Mouse (Mus musculus) hindbrain, embryonic 12.5 days (tissue): ENCODE measurements around the gene Irgc1. TPM values are rescaled to one million over a fixed set of nuclear protein-coding genes. Genes with fewer than 3 reads are reported as not detected.
A peak's percentile ranks its signal among the peaks of the same experiment; 100 is the strongest.
"Not testable (repeated sequence)": the region's sequence is repeated elsewhere in the genome, so short reads cannot be mapped to it uniquely, and the experiment has no call there.

Experiments used
- ATAC-seq: fragments of 200-750 bp; cut with Nextera tagmentation; 2 replicates; pipeline ENCODE4 v1.8.0; 2017; ENCODE audit warnings: moderate TSS enrichment; ENCODE audit not compliant: low FRiP score
- H3K27ac ChIP-seq: fragments of 300-500 bp; sonication (generic); 2 replicates; pipeline ENCODE4 v1.5.1; 2016; ENCODE audit warnings: mild to moderate bottlenecking
- H3K27me3 ChIP-seq: fragments of 300-500 bp; sonication (generic); 2 replicates; pipeline ENCODE4 v1.6.1; 2016; ENCODE audit warnings: mild to moderate bottlenecking
- H3K36me3 ChIP-seq: fragments of 300-500 bp; sonication (generic); 2 replicates; pipeline ENCODE4 v1.6.1; 2016; ENCODE audit warnings: mild to moderate bottlenecking
- H3K4me1 ChIP-seq: fragments of 300-500 bp; sonication (generic); 2 replicates; pipeline ENCODE4 v1.6.1; 2016
- H3K4me2 ChIP-seq: fragments of 300-500 bp; sonication (generic); replicated peaks from 2 replicates; pipeline ENCODE4 v1.6.1; 2016; ENCODE audit warnings: mild to moderate bottlenecking
- H3K4me3 ChIP-seq: fragments of 300-500 bp; sonication (generic); 2 replicates; pipeline ENCODE4 v1.5.1; 2016; ENCODE audit warnings: mild to moderate bottlenecking
- H3K9ac ChIP-seq: fragments of 300-500 bp; sonication (generic); 2 replicates; pipeline ENCODE4 v1.6.1; 2016; ENCODE audit warnings: mild to moderate bottlenecking, moderate library complexity
- H3K9me3 ChIP-seq: fragments of 300-500 bp; sonication (generic); replicated peaks from 2 replicates; pipeline ENCODE4 v1.6.1; 2016; ENCODE audit warnings: mild to moderate bottlenecking
- WGBS: fragments of 180-500 bp; shearing (Covaris S2); methylation state at CpG from one replicate; pipeline ENCODE4 v1.1.7; 2016; 5-methylcytosine and 5-hydroxymethylcytosine counted together
- polyA plus RNA-seq: library from polyadenylated mRNA; unstranded; fragments of >200 nt; fragmentation: Nextera tagmentation; extraction: Ambion mirVana; gene quantifications from 2 replicates; pipeline ENCODE4 v1.2.1, GENCODE M21; 2016

The Irgc1 gene
- polyA plus RNA-seq, 1 experiment from 2014 or later, result not detected

DNA sequence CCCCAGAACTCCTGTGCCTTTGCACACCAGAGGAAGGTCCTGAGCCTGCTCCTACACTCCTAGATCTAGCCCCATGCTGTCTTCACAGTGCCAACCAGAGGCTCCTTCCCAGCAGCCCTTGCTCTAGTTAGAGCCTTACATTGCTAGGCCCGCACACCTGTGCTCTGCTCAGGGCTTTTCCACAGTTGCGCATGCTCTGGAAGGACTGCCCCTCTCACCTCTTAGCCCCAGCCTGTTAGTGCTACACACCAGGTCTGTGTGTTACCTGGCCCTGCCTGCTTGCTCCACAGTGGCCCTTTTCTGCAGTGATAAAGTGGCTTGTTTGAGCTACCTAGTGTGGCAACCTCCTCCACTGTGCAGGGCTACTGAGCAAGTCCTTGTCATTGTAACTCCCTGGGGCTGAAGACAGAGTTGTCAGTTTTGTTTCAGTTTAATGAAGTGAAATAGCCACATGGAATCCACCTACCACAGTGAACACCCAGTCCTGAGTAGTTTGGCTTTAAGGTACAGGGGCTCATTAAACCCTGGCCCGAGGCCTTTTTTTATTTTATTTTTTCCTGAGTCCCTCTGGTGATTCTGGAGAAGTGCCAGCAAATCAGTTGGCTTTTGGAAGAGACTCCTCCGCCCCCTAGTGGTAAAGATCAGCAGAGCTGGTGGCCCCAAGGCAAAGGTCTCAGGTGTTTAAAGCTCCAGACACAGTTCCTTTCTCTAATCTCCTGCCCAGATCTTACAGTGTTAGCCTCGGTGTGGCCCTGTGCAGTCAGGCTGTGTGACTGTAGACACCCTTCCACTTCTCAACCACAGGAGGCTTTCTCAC is 45.4 kb downstream of the Irgc1 start:
- WGBS, result 47% methylated on average over 5 of the region's 5 CpGs
- ATAC-seq, result peak; percentile 67
- no peak overlapping the region for H3K4me3 ChIP-seq
- no peak overlapping the region for H3K4me2 ChIP-seq
- peaks cover 65% of the 10 kb centered on the region for H3K36me3 ChIP-seq
- H3K27me3 ChIP-seq, result no peaks in the 10 kb centered on the region
- H3K9me3 ChIP-seq, result peaks cover 9% of the 10 kb centered on the region; the same call in 1 of the 2 replicates
- H3K4me1 ChIP-seq, result peaks cover 7% of the 10 kb centered on the region
- peak overlapping the region; percentile 44; the same call in 1 of the 2 replicates for H3K27ac ChIP-seq
- no peak overlapping the region for H3K9ac ChIP-seq

DNA sequence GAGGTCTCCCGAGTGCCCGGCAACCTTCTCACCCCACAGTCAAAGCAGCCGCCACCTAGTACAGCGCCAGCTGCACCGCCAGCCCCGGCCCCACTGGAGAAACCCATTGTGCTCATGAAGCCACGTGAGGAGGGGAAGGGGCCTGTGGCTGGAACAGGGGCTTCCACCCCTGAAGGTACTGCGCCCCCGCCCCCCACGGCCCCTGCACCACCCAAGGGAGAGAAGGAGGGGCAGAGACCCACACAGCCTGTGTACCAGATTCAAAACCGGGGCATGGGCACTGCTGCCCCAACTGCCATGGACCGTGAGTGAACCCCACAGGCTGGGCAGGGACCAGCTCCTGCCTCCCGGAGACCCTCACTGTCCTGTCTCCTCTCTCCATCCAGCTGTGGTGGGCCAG is 46.4 kb downstream of the Irgc1 start:
- Histone ChIP-seq H3K9me3 (peaks cover 9% of the 10 kb centered on the region; the same call in 1 of the 2 replicates), H3K27me3 (no peaks in the 10 kb centered on the region), H3K4me1 (peaks cover 13% of the 10 kb centered on the region), H3K27ac (no peak overlapping the region), H3K36me3 (peaks cover 65% of the 10 kb centered on the region), H3K4me2 (no peak overlapping the region), H3K9ac (no peak overlapping the region; the same call in 1 of the 2 replicates), H3K4me3 (no peak overlapping the region)
- ATAC-seq, result no peak
- WGBS, result 90% methylated on average over 13 of the region's 13 CpGs

DNA sequence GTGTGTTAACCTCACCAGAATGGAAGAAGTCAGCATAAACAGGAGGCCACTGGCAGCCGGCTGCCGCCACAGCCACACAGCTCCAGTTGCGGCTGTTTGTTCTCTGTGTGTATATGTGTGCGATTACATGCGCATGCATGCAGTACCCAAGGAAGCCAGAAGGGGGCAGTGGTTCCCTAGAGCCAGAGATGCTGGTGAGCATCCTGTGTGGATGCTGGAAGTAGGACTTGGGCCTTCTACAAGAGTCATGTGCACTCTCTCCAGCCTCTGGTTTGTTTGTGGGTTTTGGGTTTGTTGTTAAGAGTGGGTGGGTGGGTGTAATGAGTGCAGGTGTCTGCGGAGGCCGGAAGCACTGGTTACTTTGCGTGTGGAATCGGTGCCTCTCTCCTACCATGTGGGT is 49.2 kb downstream of the Irgc1 start:
- Histone ChIP-seq H3K4me1 (peaks cover 16% of the 10 kb centered on the region), H3K4me3 (no peak overlapping the region), H3K9ac (no peak overlapping the region), H3K9me3 (peaks cover 9% of the 10 kb centered on the region; the same call in 1 of the 2 replicates), H3K27me3 (no peaks in the 10 kb centered on the region), H3K36me3 (peaks cover 50% of the 10 kb centered on the region), H3K4me2 (no peak overlapping the region), H3K27ac (no peak overlapping the region)
- no peak for ATAC-seq
- WGBS, result over 99% methylated on average over 9 of the region's 9 CpGs

DNA sequence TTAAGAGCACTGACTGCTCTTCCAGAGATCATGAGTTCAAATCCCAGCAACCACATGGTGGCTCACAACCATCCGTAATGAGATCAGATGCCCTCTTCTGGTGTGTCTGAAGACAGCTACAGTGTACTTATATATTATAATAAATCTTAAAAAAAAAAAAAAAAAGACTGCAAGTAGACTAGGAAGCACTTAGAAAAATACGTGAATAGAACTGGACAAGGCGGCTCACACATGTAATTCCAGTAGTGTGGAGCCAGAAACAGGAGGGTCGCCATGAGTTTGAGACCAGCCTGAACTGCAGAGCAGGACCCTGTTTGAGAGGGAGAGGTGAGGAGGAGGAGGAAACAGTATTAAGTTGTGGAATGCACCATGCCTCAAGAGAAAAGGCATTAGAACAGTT is 51.6 kb downstream of the Irgc1 start:
- peak overlapping the region; percentile 63 for H3K4me3 ChIP-seq
- WGBS, result 92% methylated on average over 4 of the region's 4 CpGs

DNA sequence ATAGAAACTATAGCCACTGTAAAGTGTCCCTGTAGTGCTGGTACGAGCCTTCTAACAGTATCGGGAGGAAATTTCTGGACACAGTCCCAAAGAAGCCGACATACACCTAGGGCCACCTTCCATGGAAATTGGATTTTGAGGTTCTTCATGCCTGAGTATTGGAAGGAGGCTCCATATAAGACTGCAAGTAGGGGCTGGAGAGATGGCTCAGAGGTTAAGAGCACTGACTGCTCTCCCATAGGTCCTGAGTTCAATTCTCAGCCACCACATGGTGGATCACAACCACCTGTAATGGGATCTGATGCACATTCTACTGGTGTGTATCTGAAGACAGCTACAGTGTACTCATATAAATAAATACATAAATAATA is 52.0 kb downstream of the Irgc1 start:
- Histone ChIP-seq H3K4me2 (peak overlapping the region; percentile 61), H3K4me3 (peak overlapping the region; percentile 63), H3K4me1 (peaks cover 9% of the 10 kb centered on the region), H3K9ac (peak overlapping the region; percentile 65), H3K9me3 (peaks cover 9% of the 10 kb centered on the region; the same call in 1 of the 2 replicates), H3K36me3 (peaks cover 25% of the 10 kb centered on the region), H3K27ac (peak overlapping the region; percentile 96), H3K27me3 (no peaks in the 10 kb centered on the region)
- 10% methylated on average over 3 of the region's 3 CpGs for WGBS
- ATAC-seq, result no peak

More for the DNA sequence above, 51.6 kb downstream of the Irgc1 start:
- H3K9me3 ChIP-seq, H3K27me3 ChIP-seq, H3K9ac ChIP-seq, ATAC-seq, H3K27ac ChIP-seq, H3K4me1 ChIP-seq: not testable (repeated sequence)
- peak overlapping the region; percentile 61 for H3K4me2 ChIP-seq
- H3K36me3 ChIP-seq, result peaks cover 29% of the 10 kb centered on the region

DNA sequence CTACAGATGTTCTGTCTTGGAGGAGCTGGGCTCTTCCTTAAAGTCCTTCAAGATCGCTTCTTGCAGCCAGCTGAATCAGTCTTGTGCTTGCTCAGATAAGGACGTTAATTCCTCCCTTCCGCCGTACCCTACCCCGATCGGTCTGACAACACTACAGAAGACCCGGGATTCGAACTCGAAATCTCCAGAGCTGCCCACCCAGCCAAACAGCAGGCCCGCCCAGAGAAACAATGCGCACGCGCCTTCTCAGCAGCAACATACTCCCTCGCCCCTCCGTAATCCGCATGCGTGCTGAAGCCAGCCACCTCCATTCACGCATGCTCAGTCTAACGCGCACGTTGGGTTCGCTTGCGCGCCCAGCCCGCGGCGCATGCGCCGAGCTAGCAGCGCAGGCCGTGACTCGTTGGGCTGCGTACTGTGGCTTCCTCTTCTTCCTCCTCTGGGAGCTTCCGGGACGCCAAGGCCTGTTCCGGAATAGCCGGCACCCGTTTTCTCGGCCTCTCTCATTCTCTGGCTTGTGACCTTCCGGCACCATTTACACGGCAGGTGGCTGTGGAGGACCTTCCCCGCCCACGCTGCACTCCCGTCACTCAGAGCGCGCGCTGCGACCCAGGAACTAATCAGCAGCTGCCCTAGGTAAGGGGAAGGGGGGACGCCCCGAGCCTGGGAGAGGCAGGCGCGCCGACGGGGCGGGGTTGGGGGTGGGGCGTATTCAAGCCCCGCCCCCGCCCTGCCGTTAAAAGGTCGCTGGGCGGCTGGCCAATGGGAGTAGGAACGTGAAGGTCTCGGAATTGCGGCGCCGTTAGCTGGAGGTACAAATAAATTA is 52.6 kb downstream of the Irgc1 start, which contains the start of gene Smg9:
TSS of gene Smg9 (plus strand) at position 364 of the 826 bp plus-strand sequence.
- 2% methylated on average over 65 of the region's 66 CpGs for WGBS
- Histone ChIP-seq H3K9ac (peak within 1 kb of the TSS; percentile 65), H3K27me3 (no peaks in the 10 kb centered on the region), H3K9me3 (peaks cover 9% of the 10 kb centered on the region; the same call in 1 of the 2 replicates), H3K4me1 (peaks cover 9% of the 10 kb centered on the region), H3K36me3 (peaks cover 19% of the 10 kb centered on the region), H3K27ac (peak within 1 kb of the TSS; percentile 96), H3K4me2 (peak within 1 kb of the TSS; percentile 61), H3K4me3 (peak within 1 kb of the TSS; percentile 63)
- ATAC-seq, result peak; percentile 95

DNA sequence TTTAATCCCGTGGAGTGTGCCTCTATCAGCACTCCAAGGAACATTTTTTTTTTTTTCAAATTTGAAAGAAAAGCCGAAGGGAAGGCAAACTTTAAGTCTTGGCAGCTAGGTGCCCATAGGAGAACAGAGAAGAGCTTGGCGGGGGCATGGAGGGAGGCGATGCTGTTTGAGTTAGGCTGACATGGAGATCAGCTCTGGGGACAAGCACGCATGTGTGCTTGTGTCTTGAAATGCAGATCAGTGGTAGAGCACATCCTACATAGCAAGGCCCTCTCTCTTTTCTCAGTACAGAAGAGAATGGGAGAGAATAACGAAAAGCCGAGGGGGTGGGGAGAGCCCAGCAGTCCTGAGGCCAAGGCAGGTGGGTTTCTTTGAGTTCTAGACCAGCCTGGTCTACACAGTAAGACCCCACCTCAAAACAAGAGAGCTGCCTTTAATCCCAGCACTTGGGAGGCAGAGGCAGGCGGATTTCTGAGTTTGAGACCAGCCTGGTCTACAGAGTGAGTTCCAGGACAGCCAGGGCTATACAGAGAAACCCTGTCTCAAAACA is 53.7 kb downstream of the Irgc1 start:
- Histone ChIP-seq H3K9me3 (peaks cover 9% of the 10 kb centered on the region; the same call in 1 of the 2 replicates), H3K4me1 (peaks cover 9% of the 10 kb centered on the region), H3K4me3 (no peak overlapping the region), H3K27me3 (no peaks in the 10 kb centered on the region), H3K27ac (no peak overlapping the region), H3K4me2 (no peak overlapping the region), H3K9ac (no peak overlapping the region), H3K36me3 (peaks cover 10% of the 10 kb centered on the region)
- no peak for ATAC-seq
- WGBS, result 95% methylated on average over 8 of the region's 8 CpGs

DNA sequence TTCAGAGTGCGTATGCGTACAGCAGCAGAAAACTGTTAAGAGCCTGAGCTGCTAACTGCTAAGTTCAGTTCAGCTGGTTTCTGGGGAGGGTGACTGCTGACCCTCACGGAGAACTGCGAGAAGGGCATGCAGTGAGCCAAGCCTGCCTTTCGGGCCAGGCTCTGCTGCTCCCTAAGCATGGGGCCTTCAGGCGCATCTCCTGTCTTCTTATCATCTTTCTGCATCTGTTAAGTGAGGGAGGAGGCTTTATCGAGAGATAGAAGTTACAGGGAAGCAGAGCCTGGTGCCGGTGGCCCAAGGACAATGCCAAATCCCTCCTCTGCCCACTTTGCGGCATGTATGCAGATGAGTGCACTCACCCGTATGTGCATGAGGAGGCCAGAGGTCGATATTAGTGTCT is 55.3 kb downstream of the Irgc1 start:
- no peak overlapping the region for H3K4me3 ChIP-seq
- H3K27me3 ChIP-seq, result no peaks in the 10 kb centered on the region
- no peak overlapping the region for H3K27ac ChIP-seq
- H3K4me2 ChIP-seq, result no peak overlapping the region
- peaks cover 9% of the 10 kb centered on the region for H3K4me1 ChIP-seq
- ATAC-seq, result no peak
- no peaks in the 10 kb centered on the region for H3K9me3 ChIP-seq
- WGBS, result 77% methylated on average over 11 of the region's 11 CpGs
- H3K9ac ChIP-seq, result no peak overlapping the region
- no peaks in the 10 kb centered on the region for H3K36me3 ChIP-seq

DNA sequence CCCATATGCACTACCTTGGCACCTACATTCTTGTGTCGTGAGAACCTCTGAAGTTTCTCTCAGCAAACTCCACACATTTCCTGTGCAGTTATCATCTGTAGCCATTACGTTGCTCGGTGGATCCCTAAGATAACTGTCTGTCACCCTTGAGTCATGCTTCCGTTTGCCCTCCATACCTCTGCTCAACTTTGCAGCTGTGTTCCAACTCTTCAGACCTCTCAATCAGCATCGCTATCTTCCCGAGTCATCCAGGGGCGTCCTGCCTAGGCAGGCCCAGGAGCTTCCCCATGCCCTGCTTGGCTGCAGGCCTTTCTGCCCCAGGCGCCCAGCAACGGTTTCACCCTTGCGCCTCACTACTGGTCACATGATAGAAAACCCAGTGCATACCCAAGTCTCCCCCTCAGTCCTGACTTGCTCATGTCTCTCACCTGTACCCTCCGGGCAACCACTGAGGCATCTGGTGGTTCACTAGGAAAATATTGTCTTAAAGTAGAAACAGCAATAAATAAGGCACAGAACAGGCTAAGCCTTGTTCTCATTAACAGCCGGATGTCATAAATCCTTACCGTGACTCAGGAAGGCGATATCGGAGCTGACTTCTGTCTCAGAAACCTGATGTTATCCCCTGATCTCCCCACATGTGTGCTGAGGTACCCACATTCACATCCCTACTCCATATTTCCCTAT is 57.5 kb downstream of the Irgc1 start:
- ATAC-seq, result no peak
- H3K4me2 ChIP-seq, result no peak overlapping the region
- no peak overlapping the region for H3K9ac ChIP-seq
- 86% methylated on average over 15 of the region's 15 CpGs for WGBS
- no peak overlapping the region for H3K4me3 ChIP-seq
- H3K4me1 ChIP-seq, result peaks cover 9% of the 10 kb centered on the region
- H3K27me3 ChIP-seq, result no peaks in the 10 kb centered on the region
- no peaks in the 10 kb centered on the region for H3K9me3 ChIP-seq
- no peak overlapping the region for H3K27ac ChIP-seq
- H3K36me3 ChIP-seq, result no peaks in the 10 kb centered on the region

DNA sequence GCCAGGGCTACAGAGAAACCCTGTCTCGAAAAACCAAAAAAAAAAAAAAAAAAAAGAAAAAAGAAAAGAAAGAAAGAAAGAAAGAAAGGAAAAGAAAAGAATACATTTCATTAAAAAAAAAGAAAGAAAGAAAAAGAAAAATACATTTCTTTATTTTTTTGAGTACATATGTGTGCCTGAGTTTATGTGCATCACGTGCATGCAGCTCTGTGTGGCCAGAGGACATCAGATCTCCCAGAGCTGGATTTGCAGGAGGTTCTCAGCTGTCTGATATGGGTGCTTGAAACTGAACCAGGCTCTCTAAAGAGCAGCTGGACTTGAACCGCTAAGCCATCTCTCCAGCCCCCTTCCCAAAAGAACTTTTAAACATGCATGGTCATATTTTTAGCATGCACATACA is 58.0 kb downstream of the Irgc1 start:
- WGBS, result 78% methylated on average over 3 of the region's 3 CpGs
- ATAC-seq, result no peak

DNA sequence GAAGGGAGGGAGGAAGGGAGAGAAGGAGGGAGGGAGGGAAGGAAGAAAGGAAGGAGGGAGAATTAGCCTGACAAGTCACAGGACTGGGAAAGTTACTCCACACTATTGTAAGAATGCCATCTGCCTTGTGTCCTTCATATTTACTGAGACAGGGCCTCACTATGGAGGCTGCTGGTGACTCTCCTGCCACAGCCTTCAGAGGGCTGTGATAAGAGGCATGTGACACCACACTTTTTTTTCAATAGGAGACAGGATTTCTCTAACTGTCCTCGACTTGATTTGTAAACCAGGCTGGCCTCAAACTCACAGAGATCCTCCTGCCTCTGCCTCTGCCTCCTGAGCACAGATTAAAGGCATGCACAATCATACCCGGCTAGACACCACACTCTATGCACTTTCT is 60.4 kb downstream of the Irgc1 start:
- Histone ChIP-seq H3K4me1 (peaks cover 9% of the 10 kb centered on the region), H3K4me2 (no peak overlapping the region), H3K36me3 (no peaks in the 10 kb centered on the region), H3K9ac (no peak overlapping the region), H3K4me3 (no peak overlapping the region), H3K9me3 (no peaks in the 10 kb centered on the region), H3K27ac (peak overlapping the region; percentile 71), H3K27me3 (no peaks in the 10 kb centered on the region)
- ATAC-seq, result no peak
- WGBS, result 74% methylated on average over 2 of the region's 2 CpGs

More for the DNA sequence above, 58.0 kb downstream of the Irgc1 start:
- H3K4me1 ChIP-seq, result peaks cover 9% of the 10 kb centered on the region
- H3K36me3 ChIP-seq, result no peaks in the 10 kb centered on the region
- no peaks in the 10 kb centered on the region for H3K9me3 ChIP-seq
- H3K4me2 ChIP-seq, result no peak overlapping the region
- no peak overlapping the region for H3K4me3 ChIP-seq
- no peaks in the 10 kb centered on the region for H3K27me3 ChIP-seq
- no peak overlapping the region for H3K9ac ChIP-seq
- H3K27ac ChIP-seq, result no peak overlapping the region
